Mouse (Mus musculus) megakaryocyte, embryonic 14.5 days (primary cell): ENCODE data around the gene Sgtb. TPM values are rescaled to one million over a fixed set of nuclear protein-coding genes. Genes with fewer than 3 reads are reported as not detected.

Experiments used
- H3K27me3 ChIP-seq: replicated peaks from 2 replicates; pipeline ENCODE3; 2012; ENCODE audit warnings: inconsistent platforms
- H3K36me3 ChIP-seq: replicated peaks from 2 replicates; pipeline ENCODE3; 2012; ENCODE audit warnings: low read length, inconsistent platforms, mixed read lengths
- H3K4me1 ChIP-seq: 2 replicates; pipeline ENCODE4 v1.6.1; 2012; ENCODE audit warnings: inconsistent platforms
- H3K4me3 ChIP-seq: replicated peaks from 2 replicates; pipeline ENCODE3; 2012; ENCODE audit warnings: moderate library complexity, mild to moderate bottlenecking, inconsistent platforms
- H3K9me3 ChIP-seq: 2 replicates; pipeline ENCODE4 v1.6.1; 2012; ENCODE audit warnings: inconsistent platforms
- FLI1 ChIP-seq: IDR thresholded peaks from 2 replicates; pipeline ENCODE4 v1.6.1; 2012; ENCODE audit warnings: low read length, inconsistent platforms, mixed read lengths
- GATA1 ChIP-seq: IDR thresholded peaks from 3 replicates; pipeline ENCODE4 v1.6.1; 2012; ENCODE audit warnings: mixed read lengths, low read length, inconsistent platforms, borderline replicate concordance
- polyA plus RNA-seq: library from polyadenylated mRNA; stranded (reverse); fragments of >175 nt; gene quantifications from 2 replicates; pipeline ENCODE4 v1.2.3, GENCODE M21; 2012; ENCODE audit warnings: low replicate concordance; ENCODE audit not compliant: insufficient read depth

The Sgtb gene
- polyA plus RNA-seq, 1 experiment, result 0.44 TPM

GRCm38 (mm10) chr13:104177796-104178649, 68.5 kb downstream of the Sgtb start, which contains the start of gene Trappc13:
Gene Trappc13, minus strand, starts transcription at chr13:104178469.
- Histone ChIP-seq H3K4me3 (peak within 1 kb of the TSS; percentile 99), H3K36me3 (peaks cover 36% of the 10 kb centered on the region), H3K9me3 (no peaks in the 10 kb centered on the region), H3K4me1 (peaks cover 28% of the 10 kb centered on the region), H3K27me3 (no peaks in the 10 kb centered on the region)
- TF ChIP-seq GATA1, result no peak
- no peak for TF ChIP-seq FLI1

GRCm38 (mm10) chr13:104178650-104179121, 69.1 kb downstream of the Sgtb start, which contains the start of gene Trim23:
Gene Trim23, plus strand, starts transcription at chr13:104178797.
- Histone ChIP-seq H3K9me3 (no peaks in the 10 kb centered on the region), H3K4me1 (peaks cover 25% of the 10 kb centered on the region), H3K36me3 (peaks cover 37% of the 10 kb centered on the region), H3K27me3 (no peaks in the 10 kb centered on the region), H3K4me3 (peak within 1 kb of the TSS; percentile 99)
- TF ChIP-seq FLI1 (no peak), GATA1 (no peak)

GRCm38 (mm10) chr13:104179176-104179888, 69.8 kb downstream of the Sgtb start:
- TF ChIP-seq FLI1 (no peak), GATA1 (no peak)
- H3K36me3 ChIP-seq, result peaks cover 40% of the 10 kb centered on the region
- peaks cover 22% of the 10 kb centered on the region for H3K4me1 ChIP-seq
- H3K27me3 ChIP-seq, result no peaks in the 10 kb centered on the region
- no peaks in the 10 kb centered on the region for H3K9me3 ChIP-seq
- peak overlapping the region; percentile 99 for H3K4me3 ChIP-seq

GRCm38 (mm10) chr13:104187357-104187756, 77.8 kb downstream of the Sgtb start:
- TF ChIP-seq GATA1, result no peak
- TF ChIP-seq FLI1, result no peak
- no peaks in the 10 kb centered on the region for H3K9me3 ChIP-seq
- H3K36me3 ChIP-seq, result peaks cover 85% of the 10 kb centered on the region
- no peaks in the 10 kb centered on the region for H3K27me3 ChIP-seq
- H3K4me1 ChIP-seq, result no peaks in the 10 kb centered on the region
- H3K4me3 ChIP-seq, result no peak overlapping the region

Other genes with a start within 250 kb of the Sgtb start
- gene Erbin, start 189.2 kb upstream of the Sgtb start, polyA plus RNA-seq, result 1.3 and 6.6 TPM in 2 replicates
- 3.5 and 11.1 TPM in 2 replicates for gene Nln, start 127 bp upstream of the Sgtb start, polyA plus RNA-seq
- gene Trappc13, start 68.7 kb downstream of the Sgtb start, polyA plus RNA-seq, result 2.2 TPM in 1 of 2 replicates, not detected in the other
- 0.02 TPM in 1 of 2 replicates, not detected in the other for gene Trim23, start 69.1 kb downstream of the Sgtb start, polyA plus RNA-seq
- gene Cenpk, start 118.9 kb downstream of the Sgtb start, polyA plus RNA-seq, result not detected in 2 replicates
- 1.8 TPM in 1 of 2 replicates, not detected in the other for gene Ppwd1, start 119.1 kb downstream of the Sgtb start, polyA plus RNA-seq
- gene Adamts6, start 178.1 kb downstream of the Sgtb start, polyA plus RNA-seq, result 0.02 TPM in 1 of 2 replicates, not detected in the other